Mouse (Mus musculus): ENCODE results near the gene Srpr.

- no peak for TF ChIP-seq GATA1 (IDR thresholded peaks at IDR 0.05; ENCODE audit: borderline replicate concordance, low read length)
- TF ChIP-seq FLI1 (IDR thresholded peaks at IDR 0.05; ENCODE audit: low read length) = no peak
These were observed 16.6 kb upstream of the Srpr start for GRCm38 (mm10) chr9:35183359-35183758.

All from megakaryocyte, embryonic 14.5 days (primary cell).